Mouse (Mus musculus): ENCODE results near the gene Dkc1. TPM values are rescaled to one million over a fixed set of nuclear protein-coding genes. Genes with fewer than 3 reads are reported as not detected.

Dkc1 gene
- polyA plus RNA-seq (2017; shearing (Covaris generic)) = 132 TPM

GRCm38 (mm10) chrX:75095369-75096162 lies at the start of gene Dkc1:
TSS of gene Dkc1 (plus strand) at chrX:75095854.

GRCm38 (mm10) chrX:75084774-75085508 lies 10.7 kb upstream of the Dkc1 start, which contains the start of gene Gab3:
TSS of gene Gab3 (minus strand) at chrX:75085458.

GRCm38 (mm10) chrX:75130467-75131160 lies 35.0 kb downstream of the Dkc1 start, which contains the start of gene Mpp1:
TSS of gene Mpp1 (minus strand) at chrX:75131016.

Other genes with a start within 250 kb of the Dkc1 start
- 11.4 TPM for gene Gab3, start 10.4 kb upstream of the Dkc1 start, polyA plus RNA-seq (2017; shearing (Covaris generic))
- gene Mpp1, start 35.2 kb downstream of the Dkc1 start, polyA plus RNA-seq (2017; shearing (Covaris generic)) = 129 TPM
- gene Smim9, start 67.9 kb downstream of the Dkc1 start, polyA plus RNA-seq (2017; shearing (Covaris generic)) = not detected